Mouse (Mus musculus) small intestine, adult 2 months (tissue): ENCODE measurements around the gene Tmem97. TPM values are rescaled to one million over a fixed set of nuclear protein-coding genes. Genes with fewer than 3 reads are reported as not detected.
"Not testable (repeated sequence)": the region's sequence is repeated elsewhere in the genome, so short reads cannot be mapped to it uniquely, and the experiment has no call there.

Experiments
- H3K27ac ChIP-seq: fragments of 200-500 bp; 2 replicates; pipeline ENCODE4 v1.5.1; 2012; ENCODE audit warnings: low read depth, low read length, control low read depth, inconsistent platforms; ENCODE audit not compliant: insufficient read depth
- H3K27me3 ChIP-seq: fragments of 200-500 bp; 2 replicates; pipeline ENCODE4 v1.6.1; 2012; ENCODE audit warnings: mild to moderate bottlenecking, moderate library complexity, low read length, inconsistent platforms; ENCODE audit not compliant: control insufficient read depth, insufficient read depth
- H3K36me3 ChIP-seq: fragments of 200-500 bp; 2 replicates; pipeline ENCODE4 v1.6.1; 2012; ENCODE audit warnings: mild to moderate bottlenecking, low read length, control low read depth, inconsistent platforms; ENCODE audit not compliant: control insufficient read depth, insufficient read depth
- H3K4me1 ChIP-seq: fragments of 200-500 bp; 2 replicates; pipeline ENCODE4 v1.6.1; 2012; ENCODE audit warnings: low read length, inconsistent platforms, mixed read lengths; ENCODE audit not compliant: control insufficient read depth, insufficient read depth, insufficient read length
- H3K4me3 ChIP-seq: fragments of 200-500 bp; 2 replicates; pipeline ENCODE4 v1.5.1; 2012; ENCODE audit warnings: low read depth, mild to moderate bottlenecking, control low read depth, inconsistent platforms, low read length, moderate library complexity
- CTCF ChIP-seq: fragments of 200-500 bp; IDR thresholded peaks from 2 replicates; pipeline ENCODE4 v1.5.1; 2012; ENCODE audit warnings: low read depth, mild to moderate bottlenecking, control low read depth, inconsistent platforms, low read length, moderate library complexity, mixed read lengths; ENCODE audit not compliant: insufficient replicate concordance, insufficient read length; ENCODE audit errors: extremely low read depth
- POLR2A ChIP-seq: fragments of 200-500 bp; IDR thresholded peaks from 2 replicates; pipeline ENCODE4 v1.6.1; 2012; ENCODE audit warnings: low read depth, mild to moderate bottlenecking, control low read depth, inconsistent platforms, low read length, moderate library complexity
- WGBS: fragments of 180-500 bp; shearing (Covaris S2); methylation state at CpG from one replicate; pipeline ENCODE4 v1.1.7; 2018; 5-methylcytosine and 5-hydroxymethylcytosine counted together
- polyA plus RNA-seq: library from polyadenylated mRNA; depleted of rRNA; stranded (reverse); fragments of >200 nt; gene quantifications from 2 replicates; pipeline ENCODE4 v1.2.3, GENCODE M21; 2012

Gene Tmem97
- polyA plus RNA-seq, 1 experiment: 32.4 TPM

- no peaks in the 10 kb centered on the region for H3K27me3 ChIP-seq
- no peaks in the 10 kb centered on the region for H3K4me1 ChIP-seq
- H3K4me3 ChIP-seq: no peak overlapping the region
- TF ChIP-seq POLR2A (no peak), CTCF (no peak)
- H3K27ac ChIP-seq: no peak overlapping the region
- peaks cover 18% of the 10 kb centered on the region for H3K36me3 ChIP-seq
These were observed 35.5 kb upstream of the Tmem97 start for GRCm38 (mm10) chr11:78586099-78586498.

- peaks cover 24% of the 10 kb centered on the region for H3K36me3 ChIP-seq
- 82% methylated on average over 6 of the region's 6 CpGs for WGBS
- no peak overlapping the region for H3K27ac ChIP-seq
- TF ChIP-seq POLR2A (no peak), CTCF (no peak)
- H3K27me3 ChIP-seq: no peaks in the 10 kb centered on the region
- H3K4me3 ChIP-seq: no peak overlapping the region
- H3K4me1 ChIP-seq: no peaks in the 10 kb centered on the region
These were observed 32.3 kb upstream of the Tmem97 start for GRCm38 (mm10) chr11:78582848-78583247.

GRCm38 (mm10) chr11:78574975-78575374 lies 24.4 kb upstream of the Tmem97 start:
- H3K27ac ChIP-seq: no peak overlapping the region
- no peaks in the 10 kb centered on the region for H3K4me1 ChIP-seq
- H3K36me3 ChIP-seq: peaks cover 10% of the 10 kb centered on the region
- 53% methylated on average over 2 of the region's 2 CpGs for WGBS
- no peak for TF ChIP-seq CTCF
- no peak for TF ChIP-seq POLR2A
- H3K27me3 ChIP-seq: no peaks in the 10 kb centered on the region
- no peak overlapping the region for H3K4me3 ChIP-seq

- TF ChIP-seq POLR2A (no peak), CTCF (no peak)
- H3K27ac ChIP-seq: no peak overlapping the region
- WGBS: 91% methylated on average over 3 of the region's 3 CpGs
- peaks cover 11% of the 10 kb centered on the region for H3K36me3 ChIP-seq
- no peaks in the 10 kb centered on the region for H3K4me1 ChIP-seq
- H3K4me3 ChIP-seq: no peak overlapping the region
- no peaks in the 10 kb centered on the region for H3K27me3 ChIP-seq
These were observed 24.0 kb upstream of the Tmem97 start for GRCm38 (mm10) chr11:78574536-78574935.

GRCm38 (mm10) chr11:78574031-78574430 lies 23.5 kb upstream of the Tmem97 start:
- H3K36me3 ChIP-seq, H3K4me3 ChIP-seq, H3K4me1 ChIP-seq, H3K27me3 ChIP-seq, H3K27ac ChIP-seq: not testable (repeated sequence)
- 88% methylated on average over 4 of the region's 4 CpGs for WGBS

- WGBS: 86% methylated on average over 6 of the region's 6 CpGs
These were observed 21.3 kb upstream of the Tmem97 start for GRCm38 (mm10) chr11:78571854-78572253.

GRCm38 (mm10) chr11:78571441-78571840 lies 20.9 kb upstream of the Tmem97 start:
- no peaks in the 10 kb centered on the region for H3K27me3 ChIP-seq
- H3K27ac ChIP-seq: no peak overlapping the region
- TF ChIP-seq POLR2A (no peak), CTCF (no peak)
- H3K36me3 ChIP-seq: peaks cover 9% of the 10 kb centered on the region; the same call in 1 of the 2 replicates
- no peak overlapping the region for H3K4me3 ChIP-seq
- 98% methylated on average over 8 of the region's 8 CpGs for WGBS
- no peaks in the 10 kb centered on the region for H3K4me1 ChIP-seq

More at GRCm38 (mm10) chr11:78571854-78572253, 21.3 kb upstream of the Tmem97 start:
- peaks cover 9% of the 10 kb centered on the region; the same call in 1 of the 2 replicates for H3K36me3 ChIP-seq
- H3K4me1 ChIP-seq: no peaks in the 10 kb centered on the region
- no peak overlapping the region for H3K27ac ChIP-seq
- no peak for TF ChIP-seq POLR2A
- no peak for TF ChIP-seq CTCF
- H3K4me3 ChIP-seq: no peak overlapping the region
- no peaks in the 10 kb centered on the region for H3K27me3 ChIP-seq

- Histone ChIP-seq H3K36me3 (peaks cover 13% of the 10 kb centered on the region; the same call in 1 of the 2 replicates), H3K4me1 (no peaks in the 10 kb centered on the region), H3K27ac (no peak overlapping the region), H3K4me3 (no peak overlapping the region), H3K27me3 (no peaks in the 10 kb centered on the region)
- 80% methylated on average over 3 of the region's 3 CpGs for WGBS
- TF ChIP-seq CTCF: no peak
- no peak for TF ChIP-seq POLR2A
These were observed 19.2 kb upstream of the Tmem97 start for GRCm38 (mm10) chr11:78569806-78570205.
